Mouse (Mus musculus): ENCODE measurements at regions not wholly inside any gene's neighbourhood (a gene's known extent, or its start where the extent isn't known, plus 50 kb on each side); places are given as distances from the start of the nearest gene placed in this dataset.

GRCm38 (mm10) chr8:26886783-26887486 lies 90.2 kb upstream of the Zfp703 start:
- DNase-seq (ENCODE audit: low spot score) = peak; percentile 64

- no peak for DNase-seq (ENCODE audit: low spot score)
These were observed 89.6 kb upstream of the Zfp703 start for GRCm38 (mm10) chr8:26887551-26887950.

- DNase-seq (ENCODE audit: low spot score) = no peak
These were observed 89.1 kb upstream of the Zfp703 start for GRCm38 (mm10) chr8:26888050-26888449.

- peak; percentile 41 for DNase-seq (ENCODE audit: low spot score)
These were observed 85.2 kb upstream of the Zfp703 start for GRCm38 (mm10) chr8:26891881-26892280.

- DNase-seq (ENCODE audit: low spot score) = no peak
These were observed 84.7 kb upstream of the Zfp703 start for GRCm38 (mm10) chr8:26892380-26892779.

GRCm38 (mm10) chr8:26895867-26896266 lies 81.3 kb upstream of the Zfp703 start:
- DNase-seq (ENCODE audit: low spot score) = no peak

GRCm38 (mm10) chr8:26903289-26903688 lies 73.8 kb upstream of the Zfp703 start:
- no peak for DNase-seq (ENCODE audit: low spot score)

- DNase-seq (ENCODE audit: low spot score) = no peak
These were observed 70.9 kb upstream of the Zfp703 start for GRCm38 (mm10) chr8:26906257-26906656.

GRCm38 (mm10) chr8:26907347-26908170 lies 69.6 kb upstream of the Zfp703 start:
- DNase-seq (ENCODE audit: low spot score) = peak; percentile 38

- no peak for DNase-seq (ENCODE audit: low spot score)
These were observed 66.9 kb upstream of the Zfp703 start for GRCm38 (mm10) chr8:26910186-26910585.

GRCm38 (mm10) chr8:26913562-26914529 lies 63.3 kb upstream of the Zfp703 start:
- no peak for DNase-seq (ENCODE audit: low spot score)

GRCm38 (mm10) chr8:26915731-26916130 lies 61.4 kb upstream of the Zfp703 start:
- DNase-seq (ENCODE audit: low spot score) = no peak

- no peak for DNase-seq (ENCODE audit: low spot score)
These were observed 55.5 kb upstream of the Zfp703 start for GRCm38 (mm10) chr8:26921531-26922177.

- no peak for DNase-seq (ENCODE audit: low spot score)
These were observed 55.0 kb upstream of the Zfp703 start for GRCm38 (mm10) chr8:26922178-26922540.

- no peak for DNase-seq (ENCODE audit: low spot score)
These were observed 54.0 kb upstream of the Zfp703 start for GRCm38 (mm10) chr8:26923166-26923565.
